Mouse (Mus musculus) right cerebral cortex, postnatal 4 days (tissue): ENCODE measurements around the gene P2ry12.

Experiments used
- DNase-seq: peaks from one replicate; pipeline ENCODE4 v3.0.0-alpha.2; 2022

The P2ry12 gene

GRCm38 (mm10) chr3:59230912-59231311 lies 31.8 kb downstream of the P2ry12 start:
- no peak for DNase-seq

- DNase-seq = no peak
Measured at GRCm38 (mm10) chr3:59228730-59229551, 33.7 kb downstream of the P2ry12 start.

- no peak for DNase-seq
Measured at GRCm38 (mm10) chr3:59227696-59228095, 35.0 kb downstream of the P2ry12 start.

- no peak for DNase-seq
Measured at GRCm38 (mm10) chr3:59225411-59225810, 37.3 kb downstream of the P2ry12 start.

GRCm38 (mm10) chr3:59222303-59222702 lies 40.4 kb downstream of the P2ry12 start:
- DNase-seq = no peak

- no peak for DNase-seq
Measured at GRCm38 (mm10) chr3:59219326-59219725, 43.3 kb downstream of the P2ry12 start.

- no peak for DNase-seq
Measured at GRCm38 (mm10) chr3:59217211-59217610, 45.5 kb downstream of the P2ry12 start.

- no peak for DNase-seq
Measured at GRCm38 (mm10) chr3:59212404-59212803, 50.3 kb downstream of the P2ry12 start.

- no peak for DNase-seq
Measured at GRCm38 (mm10) chr3:59211784-59212183, 50.9 kb downstream of the P2ry12 start.

- no peak for DNase-seq
Measured at GRCm38 (mm10) chr3:59210727-59211126, 51.9 kb downstream of the P2ry12 start, which contains the start of gene P2ry13. TSS of gene P2ry13 (minus strand) at chr3:59210882.

- DNase-seq = no peak
Measured at GRCm38 (mm10) chr3:59210089-59210488, 52.6 kb downstream of the P2ry12 start.

- DNase-seq = no peak
Measured at GRCm38 (mm10) chr3:59208650-59209548, 53.8 kb downstream of the P2ry12 start.

GRCm38 (mm10) chr3:59205941-59206340 lies 56.7 kb downstream of the P2ry12 start:
- DNase-seq = no peak

GRCm38 (mm10) chr3:59204719-59205503 lies 57.8 kb downstream of the P2ry12 start:
- no peak for DNase-seq

- DNase-seq = no peak
Measured at GRCm38 (mm10) chr3:59203802-59204520, 58.7 kb downstream of the P2ry12 start.

- DNase-seq = no peak
Measured at GRCm38 (mm10) chr3:59197329-59197948, 65.2 kb downstream of the P2ry12 start.

- no peak for DNase-seq
Measured at GRCm38 (mm10) chr3:59194938-59195337, 67.7 kb downstream of the P2ry12 start, which contains the start of gene Gpr87. TSS of gene Gpr87 (minus strand) at chr3:59195104.

- no peak for DNase-seq
Measured at GRCm38 (mm10) chr3:59194099-59194498, 68.6 kb downstream of the P2ry12 start.

- no peak for DNase-seq
Measured at GRCm38 (mm10) chr3:59191674-59192073, 71.0 kb downstream of the P2ry12 start.

GRCm38 (mm10) chr3:59187336-59187735 lies 75.3 kb downstream of the P2ry12 start:
- no peak for DNase-seq

GRCm38 (mm10) chr3:59185662-59186061 lies 77.0 kb downstream of the P2ry12 start:
- no peak for DNase-seq

- no peak for DNase-seq
Measured at GRCm38 (mm10) chr3:59182129-59182528, 80.5 kb downstream of the P2ry12 start.
